Mouse (Mus musculus) cerebellum, adult 8-10 months (tissue): ENCODE measurements around the gene Pdxdc1.
A peak's percentile ranks its signal among the peaks of the same experiment; 100 is the strongest.
"Not testable (repeated sequence)": the region's sequence is repeated elsewhere in the genome, so short reads cannot be mapped to it uniquely, and the experiment has no call there.

Experiments used
- DNase-seq: peaks from one replicate; pipeline ENCODE4 v3.0.0; 2022

Pdxdc1 gene

GRCm38 (mm10) chr16:13883094-13883774 lies 19.7 kb downstream of the Pdxdc1 start:
- DNase-seq: no peak

GRCm38 (mm10) chr16:13875483-13875882 lies 27.4 kb downstream of the Pdxdc1 start:
- DNase-seq: no peak

- no peak for DNase-seq
Measured at GRCm38 (mm10) chr16:13867910-13868514, 34.9 kb downstream of the Pdxdc1 start.

GRCm38 (mm10) chr16:13867406-13867805 lies 35.5 kb downstream of the Pdxdc1 start:
- DNase-seq: not testable (repeated sequence)

GRCm38 (mm10) chr16:13866616-13867015 lies 36.3 kb downstream of the Pdxdc1 start:
- DNase-seq: no peak

- no peak for DNase-seq
Measured at GRCm38 (mm10) chr16:13866076-13866475, 36.9 kb downstream of the Pdxdc1 start.

GRCm38 (mm10) chr16:13853886-13854285 lies 49.0 kb downstream of the Pdxdc1 start:
- no peak for DNase-seq

GRCm38 (mm10) chr16:13851446-13851845 lies 51.5 kb downstream of the Pdxdc1 start:
- no peak for DNase-seq

- DNase-seq: no peak
Measured at GRCm38 (mm10) chr16:13848310-13848709, 54.6 kb downstream of the Pdxdc1 start.

- no peak for DNase-seq
Measured at GRCm38 (mm10) chr16:13846675-13847074, 56.3 kb downstream of the Pdxdc1 start.

GRCm38 (mm10) chr16:13845031-13845430 lies 57.9 kb downstream of the Pdxdc1 start:
- no peak for DNase-seq

- no peak for DNase-seq
Measured at GRCm38 (mm10) chr16:13840956-13841355, 62.0 kb downstream of the Pdxdc1 start.

GRCm38 (mm10) chr16:13840056-13840455 lies 62.9 kb downstream of the Pdxdc1 start:
- DNase-seq: no peak

- DNase-seq: no peak
Measured at GRCm38 (mm10) chr16:13834382-13834781, 68.5 kb downstream of the Pdxdc1 start.

- DNase-seq: no peak
Measured at GRCm38 (mm10) chr16:13831606-13832005, 71.3 kb downstream of the Pdxdc1 start.

- DNase-seq: no peak
Measured at GRCm38 (mm10) chr16:13830444-13830843, 72.5 kb downstream of the Pdxdc1 start.

GRCm38 (mm10) chr16:13826511-13826910 lies 76.4 kb downstream of the Pdxdc1 start:
- no peak for DNase-seq

- DNase-seq: no peak
Measured at GRCm38 (mm10) chr16:13825781-13826490, 77.0 kb downstream of the Pdxdc1 start.

- no peak for DNase-seq
Measured at GRCm38 (mm10) chr16:13820771-13821170, 82.2 kb downstream of the Pdxdc1 start.

- DNase-seq: no peak
Measured at GRCm38 (mm10) chr16:13819806-13820500, 83.0 kb downstream of the Pdxdc1 start.

- no peak for DNase-seq
Measured at GRCm38 (mm10) chr16:13819394-13819743, 83.6 kb downstream of the Pdxdc1 start.

- peak; percentile 96 for DNase-seq
Measured at GRCm38 (mm10) chr16:13818560-13819393, 84.2 kb downstream of the Pdxdc1 start, which contains the start of gene Ntan1. TSS of gene Ntan1 (plus strand) at chr16:13818845.
